Mouse (Mus musculus): ENCODE results near the gene Ncbp1. TPM values are rescaled to one million over a fixed set of nuclear protein-coding genes. Genes with fewer than 3 reads are reported as not detected.

The Ncbp1 gene
- 23.9 TPM for polyA plus RNA-seq (2014; fragmentation: Illumina TruSeq; extraction: RNeasy Lipid Tissue Mini Kit (QIAGEN cat#74804); ENCODE audit: low read depth, low replicate concordance)

GRCm38 (mm10) chr4:46138287-46139222 is at the start of gene Ncbp1, which contains the start of gene Tstd2:
Gene Ncbp1 (plus strand): TSS chr4:46138613.
Gene Tstd2 (minus strand): TSS chr4:46138694.

GRCm38 (mm10) chr4:46195781-46196487 is 57.5 kb downstream of the Ncbp1 start, which contains the start of gene Xpa:
Gene Xpa (minus strand): TSS chr4:46196311.

Other genes starting within 250 kb of the Ncbp1 start
- gene Ccdc180, start 248.3 kb upstream of the Ncbp1 start, polyA plus RNA-seq (2014; fragmentation: Illumina TruSeq; extraction: RNeasy Lipid Tissue Mini Kit (QIAGEN cat#74804); ENCODE audit: low read depth, low replicate concordance), result not detected
- 16.5 TPM for gene Tdrd7, start 173.3 kb upstream of the Ncbp1 start, polyA plus RNA-seq (2014; fragmentation: Illumina TruSeq; extraction: RNeasy Lipid Tissue Mini Kit (QIAGEN cat#74804); ENCODE audit: low read depth, low replicate concordance)
- 324 TPM for gene Tmod1, start 99.7 kb upstream of the Ncbp1 start, polyA plus RNA-seq (2014; fragmentation: Illumina TruSeq; extraction: RNeasy Lipid Tissue Mini Kit (QIAGEN cat#74804); ENCODE audit: low read depth, low replicate concordance)
- 12.4 TPM for gene Tstd2, start 81 bp downstream of the Ncbp1 start, polyA plus RNA-seq (2014; fragmentation: Illumina TruSeq; extraction: RNeasy Lipid Tissue Mini Kit (QIAGEN cat#74804); ENCODE audit: low read depth, low replicate concordance)
- gene Xpa, start 57.7 kb downstream of the Ncbp1 start, polyA plus RNA-seq (2014; fragmentation: Illumina TruSeq; extraction: RNeasy Lipid Tissue Mini Kit (QIAGEN cat#74804); ENCODE audit: low read depth, low replicate concordance), result 10.4 TPM
- gene Foxe1, start 205.0 kb downstream of the Ncbp1 start, polyA plus RNA-seq (2014; fragmentation: Illumina TruSeq; extraction: RNeasy Lipid Tissue Mini Kit (QIAGEN cat#74804); ENCODE audit: low read depth, low replicate concordance), result not detected